Mouse (Mus musculus) stomach, embryonic 14.5 days (tissue): ENCODE measurements around the gene Elk3. TPM values are rescaled to one million over a fixed set of nuclear protein-coding genes. Genes with fewer than 3 reads are reported as not detected.

Source experiments
- ATAC-seq: fragments of 200-750 bp; cut with Nextera tagmentation; 2 replicates; pipeline ENCODE4 v1.8.0; 2017; ENCODE audit warnings: low read depth, moderate TSS enrichment; ENCODE audit not compliant: insufficient number of reproducible peaks, insufficient read depth, low FRiP score
- H3K27ac ChIP-seq: fragments of 300-500 bp; sonication (generic); 2 replicates; pipeline ENCODE4 v1.5.1; 2014; ENCODE audit warnings: mild to moderate bottlenecking, low read length, moderate library complexity, mixed read lengths
- H3K27me3 ChIP-seq: fragments of 300-500 bp; sonication (generic); 2 replicates; pipeline ENCODE4 v1.6.1; 2014; ENCODE audit warnings: low read length, control low read depth, mixed read lengths; ENCODE audit not compliant: control insufficient read depth, insufficient read depth
- H3K36me3 ChIP-seq: fragments of 300-500 bp; sonication (generic); 2 replicates; pipeline ENCODE4 v1.6.1; 2014; ENCODE audit warnings: mild to moderate bottlenecking, control low read depth, low read length, moderate library complexity, mixed read lengths; ENCODE audit not compliant: control insufficient read depth, insufficient read depth
- H3K4me1 ChIP-seq: fragments of 300-500 bp; sonication (generic); 2 replicates; pipeline ENCODE4 v1.6.1; 2014; ENCODE audit warnings: low read length, control low read depth, mixed read lengths; ENCODE audit not compliant: control insufficient read depth, insufficient read depth
- H3K4me2 ChIP-seq: fragments of 300-500 bp; sonication (generic); replicated peaks from 2 replicates; pipeline ENCODE4 v1.6.1; 2014; ENCODE audit warnings: low read depth, low read length, control low read depth
- H3K4me3 ChIP-seq: fragments of 300-500 bp; sonication (generic); 2 replicates; pipeline ENCODE4 v1.5.1; 2014; ENCODE audit warnings: low read depth, low read length, control low read depth
- H3K9ac ChIP-seq: fragments of 300-500 bp; sonication (generic); replicated peaks from 2 replicates; pipeline ENCODE4 v1.6.1; 2014; ENCODE audit warnings: low read depth, mild to moderate bottlenecking, control low read depth, low read length, moderate library complexity, mixed read lengths
- H3K9me3 ChIP-seq: fragments of 300-500 bp; sonication (generic); 2 replicates; pipeline ENCODE4 v1.6.1; 2016; ENCODE audit warnings: low read depth, low read length, control low read depth; ENCODE audit not compliant: control insufficient read depth
- WGBS: fragments of 180-500 bp; shearing (Covaris S2); extraction: QIAGEN DNeasy Blood & Tissue Kit; methylation state at CpG from one replicate; pipeline ENCODE4 v1.1.7; 2014; 5-methylcytosine and 5-hydroxymethylcytosine counted together
- polyA plus RNA-seq: library from polyadenylated mRNA; unstranded; fragments of >200 nt; fragmentation: Nextera tagmentation; extraction: Ambion mirVana; gene quantifications from 2 replicates; pipeline ENCODE4 v1.2.1, GENCODE M21; 2014

Elk3 gene
- polyA plus RNA-seq, 1 experiment from 2014 or later = 36.6 TPM

DNA sequence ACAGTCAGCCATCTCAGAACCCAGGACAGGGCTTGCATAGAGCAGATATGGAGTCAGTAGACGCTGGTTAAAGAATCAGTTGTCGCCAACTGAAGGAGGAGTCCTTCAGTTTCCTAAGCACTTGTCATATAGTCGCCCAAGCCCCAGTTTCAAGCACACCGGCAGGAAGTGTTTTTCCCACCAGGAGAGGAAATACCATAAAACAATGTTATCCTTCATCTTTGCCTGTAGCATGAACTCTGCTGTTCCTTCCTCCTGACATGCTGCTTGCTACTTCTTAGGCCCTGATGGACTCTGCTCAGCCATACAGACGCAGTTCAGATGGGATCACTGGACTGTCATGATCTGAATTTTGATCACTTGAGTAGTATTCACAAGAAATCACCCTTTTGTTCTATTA lies 25.4 kb downstream of the Elk3 start:
- no peak for ATAC-seq
- H3K4me1 ChIP-seq = no peaks in the 10 kb centered on the region
- no peaks in the 10 kb centered on the region for H3K9me3 ChIP-seq
- 76% methylated on average over 5 of the region's 5 CpGs for WGBS
- no peak overlapping the region for H3K4me2 ChIP-seq
- peaks cover 7% of the 10 kb centered on the region; the same call in 1 of the 2 replicates for H3K36me3 ChIP-seq
- H3K27ac ChIP-seq = no peak overlapping the region
- H3K9ac ChIP-seq = no peak overlapping the region
- H3K27me3 ChIP-seq = no peaks in the 10 kb centered on the region
- no peak overlapping the region for H3K4me3 ChIP-seq

GRCm38 (mm10) chr10:93283258-93283657 lies 27.7 kb downstream of the Elk3 start:
- no peak overlapping the region for H3K27ac ChIP-seq
- no peaks in the 10 kb centered on the region for H3K27me3 ChIP-seq
- H3K9ac ChIP-seq = no peak overlapping the region
- H3K4me1 ChIP-seq = no peaks in the 10 kb centered on the region
- no peak overlapping the region for H3K4me2 ChIP-seq
- WGBS = 74% methylated on average over 4 of the region's 4 CpGs
- H3K9me3 ChIP-seq = no peaks in the 10 kb centered on the region
- no peak overlapping the region for H3K4me3 ChIP-seq
- ATAC-seq = no peak
- peaks cover 7% of the 10 kb centered on the region; the same call in 1 of the 2 replicates for H3K36me3 ChIP-seq

DNA sequence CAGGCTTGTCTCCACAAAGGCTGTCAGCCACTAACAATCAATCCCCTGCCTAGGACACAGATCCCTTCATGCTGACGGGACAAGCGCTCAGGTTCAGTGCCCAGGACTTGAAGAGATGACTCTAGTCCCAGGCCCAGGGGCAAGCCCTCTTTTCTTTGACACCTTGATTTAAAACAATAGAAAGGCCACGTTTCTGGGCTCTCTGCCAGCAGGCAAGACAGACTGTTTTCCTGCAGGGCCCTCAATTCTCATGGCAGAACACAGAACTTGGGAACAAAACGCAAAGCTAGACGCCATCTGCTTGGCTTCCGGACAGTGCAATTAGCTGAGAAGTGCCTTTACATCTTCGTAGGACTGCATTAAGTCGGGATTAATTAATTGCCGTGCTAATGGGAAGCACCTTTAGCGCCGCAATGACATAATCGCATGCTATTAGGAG lies 28.4 kb downstream of the Elk3 start:
- ATAC-seq = no peak
- no peaks in the 10 kb centered on the region for H3K27me3 ChIP-seq

GRCm38 (mm10) chr10:93281092-93281491 lies 29.8 kb downstream of the Elk3 start:
- ATAC-seq = no peak
- H3K9me3 ChIP-seq = no peaks in the 10 kb centered on the region
- no peak overlapping the region for H3K9ac ChIP-seq
- no peaks in the 10 kb centered on the region for H3K27me3 ChIP-seq
- 0 out of 2 replicates have a peak, but pooled peaks cover 2% of the 10 kb centered on the region for H3K4me1 ChIP-seq
- WGBS = 82% methylated on average over 7 of the region's 7 CpGs
- H3K4me3 ChIP-seq = no peak overlapping the region
- no peak overlapping the region for H3K27ac ChIP-seq
- H3K4me2 ChIP-seq = no peak overlapping the region
- peaks cover 7% of the 10 kb centered on the region; the same call in 1 of the 2 replicates for H3K36me3 ChIP-seq

More for the DNA sequence above, 28.4 kb downstream of the Elk3 start:
- WGBS = 51% methylated on average over 12 of the region's 12 CpGs
- Histone ChIP-seq H3K27ac (no peak overlapping the region), H3K4me1 (no peaks in the 10 kb centered on the region), H3K4me3 (no peak overlapping the region), H3K36me3 (peaks cover 7% of the 10 kb centered on the region; the same call in 1 of the 2 replicates), H3K9ac (no peak overlapping the region), H3K4me2 (no peak overlapping the region), H3K9me3 (no peaks in the 10 kb centered on the region)

- Histone ChIP-seq H3K27me3 (no peaks in the 10 kb centered on the region), H3K9ac (no peak overlapping the region), H3K36me3 (peaks cover 7% of the 10 kb centered on the region; the same call in 1 of the 2 replicates), H3K9me3 (no peaks in the 10 kb centered on the region), H3K27ac (no peak overlapping the region), H3K4me1 (peaks cover 6% of the 10 kb centered on the region; the same call in 1 of the 2 replicates), H3K4me2 (no peak overlapping the region), H3K4me3 (no peak overlapping the region)
- ATAC-seq = no peak
- 80% methylated on average over 12 of the region's 12 CpGs for WGBS
Observed at GRCm38 (mm10) chr10:93280586-93280985, 30.3 kb downstream of the Elk3 start.

DNA sequence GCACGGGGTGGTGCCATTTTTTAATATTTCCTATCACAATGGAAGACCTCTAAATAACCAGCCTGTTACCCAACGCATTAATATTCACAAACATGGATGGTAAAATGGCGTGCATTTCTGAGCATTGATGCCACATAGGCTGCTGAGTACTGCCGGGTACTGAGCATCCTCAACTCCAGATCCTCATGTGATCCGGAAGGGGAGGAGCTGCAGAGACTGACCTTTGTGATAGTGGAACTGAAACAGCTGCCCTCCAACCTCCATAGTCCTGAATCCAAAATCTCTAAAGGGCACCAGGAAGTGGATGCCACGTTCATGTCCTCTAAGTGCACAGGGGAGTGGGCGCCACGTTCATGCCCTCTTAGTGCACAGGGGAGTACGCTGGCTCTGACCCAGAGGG lies 31.9 kb downstream of the Elk3 start:
- Histone ChIP-seq H3K36me3 (peaks cover 7% of the 10 kb centered on the region; the same call in 1 of the 2 replicates), H3K4me1 (peaks cover 7% of the 10 kb centered on the region; the same call in 1 of the 2 replicates), H3K27me3 (no peaks in the 10 kb centered on the region), H3K4me2 (no peak overlapping the region), H3K9ac (no peak overlapping the region), H3K4me3 (no peak overlapping the region), H3K9me3 (no peaks in the 10 kb centered on the region), H3K27ac (no peak overlapping the region)
- no peak for ATAC-seq
- 92% methylated on average over 9 of the region's 9 CpGs for WGBS

- Histone ChIP-seq H3K36me3 (peaks cover 7% of the 10 kb centered on the region; the same call in 1 of the 2 replicates), H3K27me3 (no peaks in the 10 kb centered on the region), H3K4me3 (no peak overlapping the region), H3K4me1 (peaks cover 7% of the 10 kb centered on the region; the same call in 1 of the 2 replicates), H3K9ac (no peak overlapping the region), H3K9me3 (no peaks in the 10 kb centered on the region), H3K27ac (no peak overlapping the region), H3K4me2 (no peak overlapping the region)
- WGBS = 79% methylated on average over 8 of the region's 8 CpGs
- no peak for ATAC-seq
Observed at GRCm38 (mm10) chr10:93278361-93278760, 32.6 kb downstream of the Elk3 start.

DNA sequence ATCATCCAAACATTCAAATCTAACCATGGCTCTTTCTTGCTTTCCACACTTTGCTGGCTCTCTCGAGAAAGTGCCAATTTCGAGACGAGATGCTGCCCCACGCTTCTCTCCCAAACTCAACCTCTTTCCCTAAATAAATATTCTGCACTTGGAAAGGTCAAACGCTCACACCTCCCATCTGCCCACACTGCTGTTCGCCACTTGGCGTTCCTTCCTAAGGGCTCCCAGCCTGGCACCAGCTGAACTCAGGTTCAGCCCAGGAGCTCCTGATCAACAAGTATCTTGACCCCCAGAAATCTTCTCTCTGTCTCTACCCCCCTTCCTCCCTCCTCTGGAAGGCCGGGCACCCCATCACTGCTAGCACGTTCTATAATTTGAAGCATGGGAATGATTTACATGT lies 34.1 kb downstream of the Elk3 start:
- H3K36me3 ChIP-seq = peaks cover 7% of the 10 kb centered on the region; the same call in 1 of the 2 replicates
- no peak for ATAC-seq
- no peaks in the 10 kb centered on the region for H3K9me3 ChIP-seq
- H3K4me1 ChIP-seq = peaks cover 7% of the 10 kb centered on the region; the same call in 1 of the 2 replicates
- H3K27me3 ChIP-seq = no peaks in the 10 kb centered on the region
- H3K9ac ChIP-seq = no peak overlapping the region; the same call in 1 of the 2 replicates
- H3K4me3 ChIP-seq = no peak overlapping the region
- H3K27ac ChIP-seq = no peak overlapping the region
- WGBS = 49% methylated on average over 9 of the region's 9 CpGs
- peak overlapping the region; percentile 42 for H3K4me2 ChIP-seq

- H3K9ac ChIP-seq = no peak overlapping the region; the same call in 1 of the 2 replicates
- WGBS = 11% methylated on average over 16 of the region's 16 CpGs
- peak; percentile 50; the same call in 1 of the 2 replicates for ATAC-seq
Observed at GRCm38 (mm10) chr10:93276349-93276763, 34.6 kb downstream of the Elk3 start.

More at GRCm38 (mm10) chr10:93276349-93276763, 34.6 kb downstream of the Elk3 start:
- peaks cover 7% of the 10 kb centered on the region; the same call in 1 of the 2 replicates for H3K4me1 ChIP-seq
- peak overlapping the region; percentile 17; the same call in 1 of the 2 replicates for H3K4me3 ChIP-seq
- peak overlapping the region; percentile 42 for H3K4me2 ChIP-seq
- H3K27ac ChIP-seq = peak overlapping the region; percentile 15; the same call in 1 of the 2 replicates
- H3K36me3 ChIP-seq = peaks cover 4% of the 10 kb centered on the region; the same call in 1 of the 2 replicates
- H3K9me3 ChIP-seq = no peaks in the 10 kb centered on the region
- no peaks in the 10 kb centered on the region for H3K27me3 ChIP-seq
